Mouse (Mus musculus) liver, embryonic 14.5 days (tissue): ENCODE measurements around the gene Rassf5. TPM values are rescaled to one million over a fixed set of nuclear protein-coding genes. Genes with fewer than 3 reads are reported as not detected.
A peak's percentile ranks its signal among the peaks of the same experiment; 100 is the strongest.

ENCODE experiments used
- ATAC-seq: fragments of 200-750 bp; cut with Nextera tagmentation; 2 replicates; pipeline ENCODE4 v1.8.0; 2017; ENCODE audit warnings: moderate number of reproducible peaks, mild to moderate bottlenecking, moderate library complexity; ENCODE audit not compliant: insufficient read depth
- DNase-seq, 3 experiments: peaks; one replicate each; pipeline ENCODE4 v3.0.0-alpha.2; 2012 to 2013; ENCODE audit warnings: low read depth in 3 of 3, low spot score in 3 of 3
- H3K27ac ChIP-seq: fragments of 300-500 bp; sonication (generic); 2 replicates; pipeline ENCODE4 v1.5.1; 2014; ENCODE audit warnings: moderate library complexity, mild to moderate bottlenecking, control low read depth, inconsistent platforms
- H3K27me3 ChIP-seq: fragments of 300-500 bp; sonication (generic); 2 replicates; pipeline ENCODE4 v1.6.1; 2014; ENCODE audit warnings: mild to moderate bottlenecking, low read length, moderate library complexity; ENCODE audit not compliant: control insufficient read depth, insufficient read depth
- H3K36me3 ChIP-seq: fragments of 300-500 bp; sonication (generic); replicated peaks from 2 replicates; pipeline ENCODE4 v1.6.1; 2014; ENCODE audit warnings: low read depth; ENCODE audit not compliant: control insufficient read depth, insufficient read depth
- H3K4me1 ChIP-seq, 2 experiments: fragments of 200-500 bp in 1 of 2; fragments of 300-500 bp in 1 of 2; sonication (generic) in 1 of 2; replicated peaks; 2 replicates each; pipeline ENCODE4 v1.6.1; 2012 to 2014; ENCODE audit warnings: antibody characterized with exemption in 1 of 2, inconsistent platforms in 1 of 2, low read length in 1 of 2; ENCODE audit not compliant: control insufficient read depth in 2 of 2, insufficient read depth in 2 of 2
- H3K4me2 ChIP-seq: fragments of 300-500 bp; sonication (generic); 2 replicates; pipeline ENCODE4 v1.6.1; 2014; ENCODE audit warnings: low read depth, mild to moderate bottlenecking, control low read depth, moderate library complexity
- H3K4me3 ChIP-seq, 2 experiments: fragments of 200-500 bp in 1 of 2; fragments of 300-500 bp in 1 of 2; sonication (generic) in 1 of 2; 2 replicates each; pipeline ENCODE4 v1.5.1; 2012 to 2014; ENCODE audit warnings: low read depth in 2 of 2, low read length in 2 of 2, mild to moderate bottlenecking in 2 of 2, control low read depth in 1 of 2, inconsistent platforms in 1 of 2, moderate library complexity in 1 of 2; ENCODE audit not compliant: insufficient read depth in 1 of 2
- H3K9ac ChIP-seq: fragments of 300-500 bp; sonication (generic); replicated peaks from 2 replicates; pipeline ENCODE4 v1.6.1; 2014; ENCODE audit warnings: mild to moderate bottlenecking, control low read depth, moderate library complexity
- H3K9me3 ChIP-seq: fragments of 300-500 bp; sonication (generic); 2 replicates; pipeline ENCODE4 v1.6.1; 2016; ENCODE audit warnings: low read length, mixed read lengths; ENCODE audit not compliant: control insufficient read depth
- CTCF ChIP-seq: IDR thresholded peaks from 2 replicates; pipeline ENCODE4 v1.5.1; 2016; ENCODE audit warnings: antibody characterized with exemption, low read depth, control low read depth
- EP300 ChIP-seq: IDR thresholded peaks from 2 replicates; pipeline ENCODE4 v1.6.1; 2016; ENCODE audit warnings: antibody characterized with exemption, low read depth
- WGBS: fragments of 180-500 bp; shearing (Covaris S2); extraction: QIAGEN DNeasy Blood & Tissue Kit; methylation state at CpG from one replicate; pipeline ENCODE4 v1.1.7; 2014; ENCODE audit not compliant: insufficient replicate concordance; 5-methylcytosine and 5-hydroxymethylcytosine counted together
- polyA plus RNA-seq, 2 experiments: library from polyadenylated mRNA; depleted of rRNA in 1 of 2; stranded (reverse) in 1 of 2; unstranded in 1 of 2; fragments of >200 nt; fragmentation: Nextera tagmentation in 1 of 2; extraction: Ambion mirVana in 1 of 2; gene quantifications; 2 replicates each; pipeline versions ENCODE4 v1.2.1 to v1.2.3; 2012 to 2014

Gene Rassf5
- polyA plus RNA-seq, 2 experiments, result 2.1 to 3.6 TPM

GRCm38 (mm10) chr1:131141449-131141848 is 103.6 kb downstream of the Rassf5 start:
- Histone ChIP-seq H3K36me3 (no peaks in the 10 kb centered on the region), H3K27ac (no peak overlapping the region), H3K4me1 (peaks cover 15% of the 10 kb centered on the region in 2 experiments), H3K4me2 (no peak overlapping the region), H3K27me3 (no peaks in the 10 kb centered on the region), H3K4me3 (no peak overlapping the region), H3K9ac (no peak overlapping the region), H3K9me3 (no peaks in the 10 kb centered on the region)
- WGBS, result 32% methylated on average over 2 of the region's 2 CpGs
- DNase-seq (no peak), ATAC-seq (no peak)
- TF ChIP-seq CTCF (no peak), EP300 (no peak)

GRCm38 (mm10) chr1:131139102-131140095 is 105.7 kb downstream of the Rassf5 start:
- WGBS, result 65% methylated on average over 11 of the region's 11 CpGs
- Histone ChIP-seq H3K9me3 (no peaks in the 10 kb centered on the region), H3K4me2 (peak overlapping the region; percentile 92), H3K4me3 (peak overlapping the region; percentile 77 to 91), H3K9ac (peak overlapping the region; percentile 93), H3K27me3 (no peaks in the 10 kb centered on the region), H3K4me1 (peaks cover 18 to 29% of the 10 kb centered on the region in 2 experiments), H3K27ac (peak overlapping the region; percentile 86), H3K36me3 (peaks cover 13% of the 10 kb centered on the region)
- no peak for TF ChIP-seq CTCF
- 0 out of 2 replicates have a peak, but pooled peaks have one; percentile 11 for TF ChIP-seq EP300
- ATAC-seq (no peak), DNase-seq (peak in 1 of 3 experiments; percentile 60)

GRCm38 (mm10) chr1:131138191-131139016 is 106.7 kb downstream of the Rassf5 start, which contains the start of gene Dyrk3:
TSS of gene Dyrk3 (minus strand) at chr1:131138340.
- no peak for TF ChIP-seq EP300
- peak; percentile 70 for TF ChIP-seq CTCF
- Histone ChIP-seq H3K4me2 (peak within 1 kb of the TSS; percentile 92), H3K9me3 (no peaks in the 10 kb centered on the region), H3K27me3 (no peaks in the 10 kb centered on the region), H3K9ac (peak within 1 kb of the TSS; percentile 93), H3K27ac (peak within 1 kb of the TSS; percentile 88), H3K36me3 (peaks cover 18% of the 10 kb centered on the region), H3K4me1 (peaks cover 18 to 29% of the 10 kb centered on the region in 2 experiments), H3K4me3 (peak within 1 kb of the TSS; percentile 77 to 91)
- peak; percentile 83 to 89 (median 86) for DNase-seq
- ATAC-seq, result peak; percentile 96
- 2% methylated on average over 49 of the region's 49 CpGs for WGBS

- Histone ChIP-seq H3K4me3 (peak overlapping the region; percentile 77 to 91), H3K27me3 (no peaks in the 10 kb centered on the region), H3K27ac (peak overlapping the region; percentile 86), H3K9ac (peak overlapping the region; percentile 93), H3K4me1 (peaks cover 18 to 28% of the 10 kb centered on the region in 2 experiments), H3K4me2 (peak overlapping the region; percentile 92), H3K36me3 (peaks cover 18% of the 10 kb centered on the region), H3K9me3 (no peaks in the 10 kb centered on the region)
- under 1% methylated on average over 34 of the region's 36 CpGs for WGBS
- TF ChIP-seq EP300, result no peak
- TF ChIP-seq CTCF, result no peak
- DNase-seq (peak in 1 of 3 experiments; percentile 33), ATAC-seq (peak; percentile 76)
Observed at GRCm38 (mm10) chr1:131137717-131138118, 107.3 kb downstream of the Rassf5 start.
